Mouse (Mus musculus): Measurements from ENCODE around the gene Rps16. TPM values are rescaled to one million over a fixed set of nuclear protein-coding genes. Genes with fewer than 3 reads are reported as not detected.
"Not testable (repeated sequence)": the region's sequence is repeated elsewhere in the genome, so short reads cannot be mapped to it uniquely, and the experiment has no call there.

Rps16 gene
- polyA plus RNA-seq, 1 experiment from 2014 or later = 1,287 TPM

- H3K9me3 ChIP-seq (ENCODE audit: control insufficient read depth, low read length); ATAC-seq (ENCODE audit: low FRiP score, low TSS enrichment); H3K9ac ChIP-seq (ENCODE audit: low read depth, low read length); H3K27ac ChIP-seq (ENCODE audit: low read depth, low read length); H3K27me3 ChIP-seq (ENCODE audit: control insufficient read depth, insufficient read depth, low read length); H3K4me3 ChIP-seq (ENCODE audit: low read length); H3K4me2 ChIP-seq (replicated peaks; ENCODE audit: low read depth, low read length): not testable (repeated sequence)
- peaks cover 38% of the 10 kb centered on the region for H3K36me3 ChIP-seq (ENCODE audit: control insufficient read depth, insufficient read depth, low read length)
- peaks cover 16% of the 10 kb centered on the region for H3K4me1 ChIP-seq (ENCODE audit: control insufficient read depth, insufficient read depth, low read length)
- 85% methylated on average over 7 of the region's 7 CpGs for WGBS
These were observed 36.9 kb downstream of the Rps16 start for GRCm38 (mm10) chr7:28387384-28387783.

- WGBS = 94% methylated on average over 3 of the region's 3 CpGs
- Histone ChIP-seq H3K4me3 (ENCODE audit: low read length) (no peak overlapping the region), H3K9me3 (ENCODE audit: control insufficient read depth, low read length) (no peaks in the 10 kb centered on the region), H3K4me2 (replicated peaks; ENCODE audit: low read depth, low read length) (no peak overlapping the region), H3K4me1 (ENCODE audit: control insufficient read depth, insufficient read depth, low read length) (peaks cover 10% of the 10 kb centered on the region; the same call in 1 of the 2 replicates), H3K9ac (ENCODE audit: low read depth, low read length) (no peak overlapping the region), H3K27ac (ENCODE audit: low read depth, low read length) (no peak overlapping the region), H3K27me3 (ENCODE audit: control insufficient read depth, insufficient read depth, low read length) (no peaks in the 10 kb centered on the region), H3K36me3 (ENCODE audit: control insufficient read depth, insufficient read depth, low read length) (peaks cover 42% of the 10 kb centered on the region)
- ATAC-seq (ENCODE audit: low FRiP score, low TSS enrichment) = no peak
These were observed 39.9 kb downstream of the Rps16 start for GRCm38 (mm10) chr7:28390331-28390730.

- under 1% methylated on average over 58 of the region's 58 CpGs for WGBS
- H3K4me2 ChIP-seq (replicated peaks; ENCODE audit: low read depth, low read length) = peak within 1 kb of the TSS; percentile 90
- H3K4me3 ChIP-seq (ENCODE audit: low read length) = peak within 1 kb of the TSS; percentile 92
- peaks cover 10% of the 10 kb centered on the region; the same call in 1 of the 2 replicates for H3K4me1 ChIP-seq (ENCODE audit: control insufficient read depth, insufficient read depth, low read length)
- H3K9ac ChIP-seq (ENCODE audit: low read depth, low read length) = peak within 1 kb of the TSS; percentile 86
- no peaks in the 10 kb centered on the region for H3K27me3 ChIP-seq (ENCODE audit: control insufficient read depth, insufficient read depth, low read length)
- peak; percentile 98 for ATAC-seq (ENCODE audit: low FRiP score, low TSS enrichment)
- peak within 1 kb of the TSS; percentile 65; the same call in 1 of the 2 replicates for H3K27ac ChIP-seq (ENCODE audit: low read depth, low read length)
- peaks cover 50% of the 10 kb centered on the region for H3K36me3 ChIP-seq (ENCODE audit: control insufficient read depth, insufficient read depth, low read length)
- no peaks in the 10 kb centered on the region for H3K9me3 ChIP-seq (ENCODE audit: control insufficient read depth, low read length)
These were observed 42.2 kb downstream of the Rps16 start, which contains the start of the genes Med29 and Paf1 for GRCm38 (mm10) chr7:28392429-28393271. Med29 (minus strand) TSS chr7:28392708. Paf1 (plus strand) TSS chr7:28392951.

- Histone ChIP-seq H3K36me3 (ENCODE audit: control insufficient read depth, insufficient read depth, low read length) (peaks cover 51% of the 10 kb centered on the region), H3K4me3 (ENCODE audit: low read length) (peak overlapping the region; percentile 92), H3K4me1 (ENCODE audit: control insufficient read depth, insufficient read depth, low read length) (peaks cover 10% of the 10 kb centered on the region; the same call in 1 of the 2 replicates), H3K9ac (ENCODE audit: low read depth, low read length) (peak overlapping the region; percentile 86), H3K9me3 (ENCODE audit: control insufficient read depth, low read length) (no peaks in the 10 kb centered on the region), H3K27ac (ENCODE audit: low read depth, low read length) (peak overlapping the region; percentile 65; the same call in 1 of the 2 replicates), H3K27me3 (ENCODE audit: control insufficient read depth, insufficient read depth, low read length) (no peaks in the 10 kb centered on the region), H3K4me2 (replicated peaks; ENCODE audit: low read depth, low read length) (peak overlapping the region; percentile 90)
- no peak for ATAC-seq (ENCODE audit: low FRiP score, low TSS enrichment)
- 8% methylated on average over 22 of the region's 22 CpGs for WGBS
These were observed 43.0 kb downstream of the Rps16 start for GRCm38 (mm10) chr7:28393272-28393951.

- Histone ChIP-seq H3K4me1 (ENCODE audit: control insufficient read depth, insufficient read depth, low read length) (peaks cover 10% of the 10 kb centered on the region; the same call in 1 of the 2 replicates), H3K9ac (ENCODE audit: low read depth, low read length) (no peak overlapping the region), H3K27ac (ENCODE audit: low read depth, low read length) (no peak overlapping the region), H3K27me3 (ENCODE audit: control insufficient read depth, insufficient read depth, low read length) (no peaks in the 10 kb centered on the region), H3K4me3 (ENCODE audit: low read length) (no peak overlapping the region), H3K4me2 (replicated peaks; ENCODE audit: low read depth, low read length) (no peak overlapping the region), H3K36me3 (ENCODE audit: control insufficient read depth, insufficient read depth, low read length) (peaks cover 53% of the 10 kb centered on the region), H3K9me3 (ENCODE audit: control insufficient read depth, low read length) (no peaks in the 10 kb centered on the region)
- WGBS = 98% methylated on average over 4 of the region's 4 CpGs
- ATAC-seq (ENCODE audit: low FRiP score, low TSS enrichment) = no peak
These were observed 45.0 kb downstream of the Rps16 start for GRCm38 (mm10) chr7:28395425-28395824.

- Histone ChIP-seq H3K36me3 (ENCODE audit: control insufficient read depth, insufficient read depth, low read length) (peaks cover 74% of the 10 kb centered on the region), H3K27ac (ENCODE audit: low read depth, low read length) (no peak overlapping the region), H3K9me3 (ENCODE audit: control insufficient read depth, low read length) (no peaks in the 10 kb centered on the region), H3K4me1 (ENCODE audit: control insufficient read depth, insufficient read depth, low read length) (peaks cover 5% of the 10 kb centered on the region; the same call in 1 of the 2 replicates), H3K27me3 (ENCODE audit: control insufficient read depth, insufficient read depth, low read length) (no peaks in the 10 kb centered on the region), H3K4me2 (replicated peaks; ENCODE audit: low read depth, low read length) (no peak overlapping the region), H3K9ac (ENCODE audit: low read depth, low read length) (no peak overlapping the region), H3K4me3 (ENCODE audit: low read length) (no peak overlapping the region)
- WGBS = 63% methylated on average over 3 of the region's 3 CpGs
- no peak for ATAC-seq (ENCODE audit: low FRiP score, low TSS enrichment)
These were observed 47.5 kb downstream of the Rps16 start for GRCm38 (mm10) chr7:28398000-28398399.

GRCm38 (mm10) chr7:28398696-28399340 lies 48.4 kb downstream of the Rps16 start:
- 91% methylated on average over 10 of the region's 10 CpGs for WGBS
- H3K4me1 ChIP-seq (ENCODE audit: control insufficient read depth, insufficient read depth, low read length) = peaks cover under 1% of the 10 kb centered on the region; the same call in 1 of the 2 replicates
- H3K9ac ChIP-seq (ENCODE audit: low read depth, low read length) = no peak overlapping the region
- no peak for ATAC-seq (ENCODE audit: low FRiP score, low TSS enrichment)
- H3K27ac ChIP-seq (ENCODE audit: low read depth, low read length) = no peak overlapping the region
- no peaks in the 10 kb centered on the region for H3K27me3 ChIP-seq (ENCODE audit: control insufficient read depth, insufficient read depth, low read length)
- no peak overlapping the region for H3K4me3 ChIP-seq (ENCODE audit: low read length)
- H3K36me3 ChIP-seq (ENCODE audit: control insufficient read depth, insufficient read depth, low read length) = peaks cover 82% of the 10 kb centered on the region
- no peaks in the 10 kb centered on the region for H3K9me3 ChIP-seq (ENCODE audit: control insufficient read depth, low read length)
- no peak overlapping the region for H3K4me2 ChIP-seq (replicated peaks; ENCODE audit: low read depth, low read length)

GRCm38 (mm10) chr7:28401030-28401429 lies 50.6 kb downstream of the Rps16 start:
- Histone ChIP-seq H3K9me3 (ENCODE audit: control insufficient read depth, low read length) (no peaks in the 10 kb centered on the region), H3K4me1 (ENCODE audit: control insufficient read depth, insufficient read depth, low read length) (no peaks in the 10 kb centered on the region), H3K27ac (ENCODE audit: low read depth, low read length) (no peak overlapping the region), H3K9ac (ENCODE audit: low read depth, low read length) (no peak overlapping the region), H3K4me2 (replicated peaks; ENCODE audit: low read depth, low read length) (no peak overlapping the region), H3K27me3 (ENCODE audit: control insufficient read depth, insufficient read depth, low read length) (no peaks in the 10 kb centered on the region), H3K36me3 (ENCODE audit: control insufficient read depth, insufficient read depth, low read length) (peaks cover 93% of the 10 kb centered on the region), H3K4me3 (ENCODE audit: low read length) (no peak overlapping the region)
- ATAC-seq (ENCODE audit: low FRiP score, low TSS enrichment) = no peak
- WGBS = 93% methylated on average over 1 of the region's 1 CpGs
